Mouse (Mus musculus): ENCODE data around the gene Rcc2. TPM values are rescaled to one million over a fixed set of nuclear protein-coding genes. Genes with fewer than 3 reads are reported as not detected.

Gene Rcc2
- total and polyA plus RNA-seq, 3 experiments, result 187 to 348 (median 249) TPM

DNA sequence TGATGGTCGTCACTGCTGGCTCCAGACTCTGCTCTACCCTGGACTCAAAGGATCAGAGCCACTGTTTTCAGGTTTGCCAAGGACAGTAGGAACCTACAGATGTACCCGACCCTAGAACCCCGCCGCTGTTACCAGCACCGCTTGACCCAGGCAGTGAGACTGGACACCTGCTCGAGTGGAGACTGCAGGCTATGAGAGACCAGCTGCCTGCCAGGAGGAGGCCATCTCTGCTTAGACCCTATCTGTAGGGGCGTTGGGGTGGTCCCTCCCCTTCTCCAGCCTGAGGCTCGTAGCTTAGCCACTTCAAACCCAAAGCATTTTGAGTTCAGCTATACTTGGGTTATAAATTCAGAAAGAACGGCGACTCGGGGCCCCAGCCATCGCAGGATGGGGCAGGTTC lies 26.6 kb downstream of the Rcc2 start:
- Histone ChIP-seq H3K27ac (ENCODE audit: insufficient read depth, low read depth) (no peak overlapping the region), H3K9ac (ENCODE audit: insufficient read depth, low read depth) (no peak overlapping the region), H3K36me3 (replicated peaks in 1 of 2; ENCODE audit: control insufficient read depth in 1 of 2, insufficient read depth in 1 of 2, low read length in 1 of 2) (peaks cover 14 to 50% of the 10 kb centered on the region in 2 experiments), H3K4me2 (ENCODE audit: insufficient read depth, low read depth, poor library complexity, severe bottlenecking) (no peak overlapping the region), H3K79me2 (replicated peaks; ENCODE audit: control insufficient read depth, extremely low read depth, insufficient read depth, poor library complexity, severe bottlenecking) (no peaks in the 10 kb centered on the region), H3K27me3 (replicated peaks) (no peaks in the 10 kb centered on the region), H3K4me1 (ENCODE audit: control insufficient read depth in 1 of 2, insufficient read depth in 2 of 2) (no peaks in the 10 kb centered on the region; a peak in 1 of 4 replicates), H3K4me3 (replicated peaks in 1 of 3; ENCODE audit: low read depth in 2 of 3, low read length in 2 of 3, poor library complexity in 1 of 3) (no peak overlapping the region), H3K9me3 (replicated peaks; ENCODE audit: low read length) (no peaks in the 10 kb centered on the region)
- dilution Hi-C loops (cut with MboI; ENCODE audit: extremely low pct_ligation_motif_present, extremely low pct_unique_long_range_greater_than_20kb, low sequenced_read_pairs) (no loop called here), in situ Hi-C loops (cut with MboI; ENCODE audit: low pct_ligation_motif_present, low pct_unique_long_range_greater_than_20kb, low sequenced_read_pairs) (no loop called here)
- DNase-seq (ENCODE audit: extremely low read depth), result no peak
- TF ChIP-seq MEF2A (IDR thresholded peaks at IDR 0.05; ENCODE audit: borderline replicate concordance, low read depth, low read length), result no peak

DNA sequence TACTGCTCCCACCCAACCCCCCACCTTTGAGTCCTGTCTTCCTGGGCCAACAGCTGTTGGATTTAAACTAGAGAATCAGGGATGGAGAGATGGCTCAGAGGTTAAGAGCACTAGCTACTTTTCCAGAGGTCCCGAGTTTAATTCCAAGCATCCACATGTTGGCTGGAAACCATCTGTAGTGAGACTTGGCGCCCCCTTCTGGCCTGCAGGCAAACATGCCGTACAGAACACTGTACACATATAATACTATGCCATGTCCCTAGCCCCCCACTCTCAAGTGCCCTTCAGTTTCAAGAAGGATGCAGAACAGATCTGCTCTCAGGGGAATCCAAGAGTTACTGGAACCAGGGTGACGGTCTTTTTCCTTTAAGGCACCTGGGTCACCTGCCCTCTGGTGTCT lies 31.3 kb downstream of the Rcc2 start:
- no peaks in the 10 kb centered on the region; a peak in 2 of 4 replicates for H3K4me1 ChIP-seq (ENCODE audit: control insufficient read depth in 1 of 2, insufficient read depth in 2 of 2)
- H3K4me3 ChIP-seq (replicated peaks in 1 of 3; ENCODE audit: low read depth in 2 of 3, low read length in 2 of 3, poor library complexity in 1 of 3), result no peak overlapping the region
- dilution Hi-C loops (cut with MboI; ENCODE audit: extremely low pct_ligation_motif_present, extremely low pct_unique_long_range_greater_than_20kb, low sequenced_read_pairs), result no loop called here
- in situ Hi-C loops (cut with MboI; ENCODE audit: low pct_ligation_motif_present, low pct_unique_long_range_greater_than_20kb, low sequenced_read_pairs), result no loop called here
- no peak overlapping the region for H3K9ac ChIP-seq (ENCODE audit: insufficient read depth, low read depth)
- H3K9me3 ChIP-seq (replicated peaks; ENCODE audit: low read length), result no peaks in the 10 kb centered on the region
- DNase-seq (ENCODE audit: extremely low read depth), result no peak
- TF ChIP-seq CTCF (conservative IDR thresholded peaks at IDR 0.05 in 1 of 2, IDR thresholded peaks at IDR 0.05 in 1 of 2; ENCODE audit: low read depth in 2 of 2, low read length in 2 of 2) (peak; percentile 46 to 49; a peak in 3 of 4 replicates), SMC3 (IDR thresholded peaks at IDR 0.05; ENCODE audit: low read depth, low read length) (peak; percentile 22), NELFE (IDR thresholded peaks at IDR 0.05; ENCODE audit: low read depth, low read length) (no peak), EP300 (IDR thresholded peaks at IDR 0.05; ENCODE audit: low read length) (no peak)
- H3K27me3 ChIP-seq (replicated peaks), result peaks cover 26% of the 10 kb centered on the region
- H3K27ac ChIP-seq (ENCODE audit: insufficient read depth, low read depth), result no peak overlapping the region
- H3K4me2 ChIP-seq (ENCODE audit: insufficient read depth, low read depth, poor library complexity, severe bottlenecking), result no peak overlapping the region
- H3K36me3 ChIP-seq (replicated peaks in 1 of 2; ENCODE audit: control insufficient read depth in 1 of 2, insufficient read depth in 1 of 2, low read length in 1 of 2), result peaks cover 0 to 6% of the 10 kb centered on the region in 2 experiments
- no peaks in the 10 kb centered on the region for H3K79me2 ChIP-seq (replicated peaks; ENCODE audit: control insufficient read depth, extremely low read depth, insufficient read depth, poor library complexity, severe bottlenecking)

DNA sequence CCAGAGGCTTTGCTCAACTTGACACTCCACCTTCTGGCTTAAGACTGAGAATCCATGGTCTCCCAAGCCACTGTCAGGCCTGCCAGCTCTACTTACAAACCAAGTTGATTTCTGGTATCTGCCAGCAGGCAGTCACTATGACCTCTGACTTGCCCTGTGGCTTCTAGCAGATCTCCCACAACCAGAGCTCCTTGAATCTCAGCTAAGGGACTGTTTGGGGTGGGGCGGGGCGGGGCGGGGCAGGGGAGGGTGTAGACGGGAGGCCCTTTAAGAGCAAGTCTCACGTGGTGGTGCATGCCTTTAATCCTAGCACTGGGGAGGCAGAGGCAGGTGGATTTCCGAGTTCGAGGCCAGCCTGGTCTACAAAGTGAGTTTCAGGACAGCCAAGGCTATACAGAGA lies 32.5 kb downstream of the Rcc2 start:
- DNase-seq (ENCODE audit: extremely low read depth), result no peak
- Histone ChIP-seq H3K4me3 (replicated peaks in 1 of 3; ENCODE audit: low read depth in 2 of 3, low read length in 2 of 3, poor library complexity in 1 of 3) (no peak overlapping the region), H3K4me2 (ENCODE audit: insufficient read depth, low read depth, poor library complexity, severe bottlenecking) (no peak overlapping the region), H3K9me3 (replicated peaks; ENCODE audit: low read length) (no peaks in the 10 kb centered on the region), H3K27me3 (replicated peaks) (peaks cover 32% of the 10 kb centered on the region), H3K36me3 (replicated peaks in 1 of 2; ENCODE audit: control insufficient read depth in 1 of 2, insufficient read depth in 1 of 2, low read length in 1 of 2) (no peaks in the 10 kb centered on the region), H3K9ac (ENCODE audit: insufficient read depth, low read depth) (no peak overlapping the region), H3K4me1 (ENCODE audit: control insufficient read depth in 1 of 2, insufficient read depth in 2 of 2) (no peaks in the 10 kb centered on the region; a peak in 2 of 4 replicates), H3K27ac (ENCODE audit: insufficient read depth, low read depth) (no peak overlapping the region), H3K79me2 (replicated peaks; ENCODE audit: control insufficient read depth, extremely low read depth, insufficient read depth, poor library complexity, severe bottlenecking) (no peaks in the 10 kb centered on the region)
- dilution Hi-C loops (cut with MboI; ENCODE audit: extremely low pct_ligation_motif_present, extremely low pct_unique_long_range_greater_than_20kb, low sequenced_read_pairs), result no loop called here
- no peak for TF ChIP-seq E2F4 (IDR thresholded peaks at IDR 0.05; ENCODE audit: insufficient replicate concordance, low read depth, low read length)
- TF ChIP-seq POLR2AphosphoS2 (IDR thresholded peaks at IDR 0.05; ENCODE audit: low read depth, low read length), result no peak
- TF ChIP-seq MAZ (IDR thresholded peaks at IDR 0.05; ENCODE audit: low read depth, low read length), result no peak
- no peak for TF ChIP-seq ZNF384 (IDR thresholded peaks at IDR 0.05; ENCODE audit: low read depth, low read length)
- TF ChIP-seq CTCF (conservative IDR thresholded peaks at IDR 0.05 in 1 of 2, IDR thresholded peaks at IDR 0.05 in 1 of 2; ENCODE audit: low read depth in 2 of 2, low read length in 2 of 2), result no peak
- TF ChIP-seq PAX5 (IDR thresholded peaks at IDR 0.05; ENCODE audit: low read length), result no peak
- no peak for TF ChIP-seq USF2 (conservative IDR thresholded peaks at IDR 0.05; ENCODE audit: low read depth, low read length)
- TF ChIP-seq NRF1 (IDR thresholded peaks at IDR 0.05; ENCODE audit: low read depth, low read length), result no peak
- no peak for TF ChIP-seq USF1 (IDR thresholded peaks at IDR 0.05; ENCODE audit: low read depth, low read length)
- no peak for TF ChIP-seq MAX (IDR thresholded peaks at IDR 0.05; ENCODE audit: low read length)
- no peak for TF ChIP-seq ZC3H11A (IDR thresholded peaks at IDR 0.05; ENCODE audit: low read depth, low read length)
- TF ChIP-seq NELFE (IDR thresholded peaks at IDR 0.05; ENCODE audit: low read depth, low read length), result no peak
- no peak for TF ChIP-seq JUN (IDR thresholded peaks at IDR 0.05; ENCODE audit: insufficient read depth, low read depth, low read length)
- TF ChIP-seq CHD1 (IDR thresholded peaks at IDR 0.05; ENCODE audit: low read depth, low read length), result no peak
- TF ChIP-seq KAT2A (IDR thresholded peaks at IDR 0.05; ENCODE audit: insufficient replicate concordance, low read length), result no peak
- no peak for TF ChIP-seq ELF1 (IDR thresholded peaks at IDR 0.05; ENCODE audit: low read depth, low read length)
- no peak for TF ChIP-seq UBTF (IDR thresholded peaks at IDR 0.05; ENCODE audit: low read depth, low read length)
- TF ChIP-seq EP300 (IDR thresholded peaks at IDR 0.05; ENCODE audit: low read length), result no peak
- no peak for TF ChIP-seq GABPA (IDR thresholded peaks at IDR 0.05; ENCODE audit: insufficient replicate concordance, low read depth, low read length)
- in situ Hi-C loops (cut with MboI; ENCODE audit: low pct_ligation_motif_present, low pct_unique_long_range_greater_than_20kb, low sequenced_read_pairs), result no loop called here
